8 mouse cellular contexts compared by ENCODE assay signal in genomic region chr11:102393238-102393634, GRCm38 (mm10). TPM values are rescaled to one million over a fixed set of nuclear protein-coding genes. Genes with fewer than 3 reads are reported as not detected.
A peak's percentile ranks its signal among the peaks of the same experiment; 100 is the strongest.
DNase-seq lines count a peak whose midpoint lies in the region; ATAC-seq and TF ChIP-seq lines count a peak whose summit lies in the region.

Gene Rundc3a, plus strand, starts transcription at chr11:102393403.

- H3K4me2 ChIP-seq in embryonic facial prominence, embryonic 11.5 days (ENCODE audit: low read depth, low read length) = peak within 1 kb of the TSS; percentile 95
- peak within 1 kb of the TSS; percentile 75 for H3K4me2 ChIP-seq in heart, embryonic 14.5 days (ENCODE audit: low read length)
- peak within 1 kb of the TSS; percentile 74 for H3K4me2 ChIP-seq in kidney, postnatal 0 days (ENCODE audit: low read length)
- peak within 1 kb of the TSS; percentile 77 for H3K4me2 ChIP-seq in stomach, embryonic 14.5 days (replicated peaks; ENCODE audit: low read depth, low read length)

- no peak for TF ChIP-seq POLR2A in liver, adult 2 months (IDR thresholded peaks at IDR 0.05; ENCODE audit: extremely low read depth, insufficient read depth, low read length)

- no peaks in the 10 kb centered on the region for H3K36me3 ChIP-seq in embryonic facial prominence, embryonic 11.5 days (replicated peaks; ENCODE audit: control insufficient read depth, insufficient read depth, low read depth, low read length)
- no peaks in the 10 kb centered on the region for H3K36me3 ChIP-seq in heart, embryonic 14.5 days (ENCODE audit: control insufficient read depth, insufficient read depth, low read length)
- no peaks in the 10 kb centered on the region for H3K36me3 ChIP-seq in kidney, postnatal 0 days (ENCODE audit: insufficient read depth, low read length)
- no peaks in the 10 kb centered on the region for H3K36me3 ChIP-seq in liver, adult 2 months (ENCODE audit: control insufficient read depth, insufficient read depth, low read length)
- H3K36me3 ChIP-seq in stomach, embryonic 14.5 days (ENCODE audit: control insufficient read depth, insufficient read depth, low read length) = no peaks in the 10 kb centered on the region

- peak within 1 kb of the TSS; percentile 20; the same call in 1 of the 2 replicates for H3K27ac ChIP-seq in embryonic facial prominence, embryonic 11.5 days (replicated peaks; ENCODE audit: low read depth, low read length)
- H3K27ac ChIP-seq in heart, embryonic 14.5 days (replicated peaks in 1 of 2; ENCODE audit: control insufficient read depth in 1 of 2, insufficient read depth in 1 of 2, low read depth in 2 of 2, low read length in 2 of 2) = no peak within 1 kb of the TSS
- H3K27ac ChIP-seq in kidney, postnatal 0 days = no peak within 1 kb of the TSS; the same call in 1 of the 2 replicates
- peak within 1 kb of the TSS; percentile 99 for H3K27ac ChIP-seq in liver, adult 2 months (replicated peaks; ENCODE audit: insufficient read depth, low read depth, low read length)
- H3K27ac ChIP-seq in stomach, embryonic 14.5 days (ENCODE audit: low read length) = no peak within 1 kb of the TSS

- DNase-seq in heart, adult 18-20 months = peak; percentile 45 to 51
- DNase-seq in heart, adult 8-10 months (ENCODE audit: low spot score) = no peak
- DNase-seq in embryonic facial prominence, embryonic 11.5 days (ENCODE audit: low spot score) = peak; percentile 95
- peak; percentile 86 for DNase-seq in kidney, postnatal 0 days (ENCODE audit: low spot score)
- DNase-seq in liver, adult 2 months (ENCODE audit: extremely low read depth, low read depth, low spot score) = peak; percentile 57
- peak; percentile 75 for DNase-seq in naive thymus-derived CD4-positive, alpha-beta T cell, adult 2 months (ENCODE audit: low read depth)

- peak; percentile 77 for ATAC-seq in embryonic facial prominence, embryonic 11.5 days (replicated peaks; ENCODE audit: insufficient number of reproducible peaks, low FRiP score, low TSS enrichment, low read depth)
- ATAC-seq in heart, embryonic 14.5 days (ENCODE audit: insufficient number of reproducible peaks, insufficient read depth, low FRiP score, low read depth) = peak; percentile 64
- ATAC-seq in kidney, postnatal 0 days (replicated peaks; ENCODE audit: low FRiP score, low read depth) = peak; percentile 58
- ATAC-seq in stomach, embryonic 14.5 days (ENCODE audit: insufficient number of reproducible peaks, insufficient read depth, low FRiP score, low read depth) = peak; percentile 68; the same call in 1 of the 2 replicates

- TF ChIP-seq CTCF in kidney, postnatal 0 days (IDR thresholded peaks at IDR 0.05; ENCODE audit: low read depth) = no peak
- no peak for TF ChIP-seq CTCF in liver, adult 2 months (IDR thresholded peaks at IDR 0.05; ENCODE audit: low read depth, low read length)

- peaks cover 5% of the 10 kb centered on the region; the same call in 1 of the 2 replicates for H3K27me3 ChIP-seq in embryonic facial prominence, embryonic 11.5 days (ENCODE audit: control insufficient read depth, insufficient read depth, low read length)
- peaks cover 30% of the 10 kb centered on the region for H3K27me3 ChIP-seq in heart, embryonic 14.5 days (ENCODE audit: control insufficient read depth, insufficient read depth, low read length)
- 0 out of 2 replicates have a peak, but pooled peaks cover 3% of the 10 kb centered on the region for H3K27me3 ChIP-seq in kidney, postnatal 0 days (ENCODE audit: insufficient read depth, low read length)
- no peaks in the 10 kb centered on the region for H3K27me3 ChIP-seq in liver, adult 2 months (ENCODE audit: control insufficient read depth, insufficient read depth, low read length)
- H3K27me3 ChIP-seq in stomach, embryonic 14.5 days (ENCODE audit: control insufficient read depth, insufficient read depth, low read length) = 0 out of 2 replicates have a peak, but pooled peaks cover 4% of the 10 kb centered on the region

- H3K4me1 ChIP-seq in embryonic facial prominence, embryonic 11.5 days (ENCODE audit: control insufficient read depth, insufficient read depth, low read length) = peaks cover 4% of the 10 kb centered on the region; the same call in 1 of the 2 replicates
- peaks cover 9 to 16% of the 10 kb centered on the region in 2 experiments for H3K4me1 ChIP-seq in heart, embryonic 14.5 days (ENCODE audit: control insufficient read depth in 2 of 2, insufficient read depth in 2 of 2, low read length in 2 of 2)
- H3K4me1 ChIP-seq in kidney, postnatal 0 days (replicated peaks; ENCODE audit: insufficient read depth, low read length) = peaks cover 14% of the 10 kb centered on the region
- peaks cover 5% of the 10 kb centered on the region for H3K4me1 ChIP-seq in liver, adult 2 months (ENCODE audit: control insufficient read depth, insufficient read depth, low read length)
- H3K4me1 ChIP-seq in stomach, embryonic 14.5 days (ENCODE audit: control insufficient read depth, insufficient read depth, low read length) = peaks cover 9% of the 10 kb centered on the region; the same call in 1 of the 2 replicates

- peak within 1 kb of the TSS; percentile 46 for H3K4me3 ChIP-seq in embryonic facial prominence, embryonic 11.5 days (ENCODE audit: low read depth, low read length)
- peak within 1 kb of the TSS; percentile 26 to 30 for H3K4me3 ChIP-seq in heart, embryonic 14.5 days (ENCODE audit: control insufficient read depth in 1 of 2, insufficient read depth in 1 of 2, low read depth in 1 of 2, low read length in 2 of 2)
- H3K4me3 ChIP-seq in kidney, postnatal 0 days (replicated peaks; ENCODE audit: low read depth, low read length) = peak within 1 kb of the TSS; percentile 31
- H3K4me3 ChIP-seq in liver, adult 2 months (ENCODE audit: insufficient read depth, low read depth, low read length) = peak within 1 kb of the TSS; percentile 72
- H3K4me3 ChIP-seq in stomach, embryonic 14.5 days (ENCODE audit: low read depth, low read length) = peak within 1 kb of the TSS; percentile 26

- WGBS in embryonic facial prominence, embryonic 11.5 days = 1% methylated on average over 31 of the region's 34 CpGs
- WGBS in heart, embryonic 14.5 days = under 1% methylated on average over 34 of the region's 34 CpGs
- WGBS in kidney, postnatal 0 days = 1% methylated on average over 31 of the region's 34 CpGs
- WGBS in liver, adult 2 months = 2% methylated on average over 34 of the region's 34 CpGs
- WGBS in stomach, embryonic 14.5 days = under 1% methylated on average over 34 of the region's 34 CpGs

- no peaks in the 10 kb centered on the region for H3K79me2 ChIP-seq in liver, adult 2 months (ENCODE audit: control insufficient read depth, insufficient read depth, low read length)

- peak within 1 kb of the TSS; percentile 50 for H3K9ac ChIP-seq in embryonic facial prominence, embryonic 11.5 days (replicated peaks; ENCODE audit: low read length)
- H3K9ac ChIP-seq in heart, embryonic 14.5 days (ENCODE audit: low read length) = no peak within 1 kb of the TSS
- H3K9ac ChIP-seq in kidney, postnatal 0 days (ENCODE audit: low read depth, low read length) = no peak within 1 kb of the TSS
- H3K9ac ChIP-seq in liver, adult 2 months (ENCODE audit: low read depth, low read length) = peak within 1 kb of the TSS; percentile 77
- H3K9ac ChIP-seq in stomach, embryonic 14.5 days (replicated peaks; ENCODE audit: low read depth, low read length) = no peak within 1 kb of the TSS

- H3K9me3 ChIP-seq in embryonic facial prominence, embryonic 11.5 days (replicated peaks; ENCODE audit: control insufficient read depth, low read length) = no peaks in the 10 kb centered on the region
- H3K9me3 ChIP-seq in heart, embryonic 14.5 days (ENCODE audit: control insufficient read depth, low read length) = no peaks in the 10 kb centered on the region
- H3K9me3 ChIP-seq in kidney, postnatal 0 days (replicated peaks; ENCODE audit: low read length) = no peaks in the 10 kb centered on the region
- H3K9me3 ChIP-seq in stomach, embryonic 14.5 days (ENCODE audit: control insufficient read depth, low read depth, low read length) = no peaks in the 10 kb centered on the region

RNA-seq across cellular contexts. Expression of gene Rundc3a, which starts in this region (rescaled TPM):
- total RNA-seq in heart, adult 18-20 months (2021) = under 1 TPM in 1 of 2 experiments, not detected in 1; 0.64 TPM
- under 1 TPM in 1 of 4 experiments, not detected in 3; 0.16 TPM for total RNA-seq in heart, adult 8-10 months (2022)
- 11.8 and 12.1 TPM in 2 replicates for polyA plus RNA-seq in embryonic facial prominence, embryonic 11.5 days (2014; fragmentation: Nextera tagmentation; extraction: Ambion mirVana)
- 0.81 and 1.2 TPM in 2 replicates for polyA plus RNA-seq in heart, embryonic 14.5 days (2014; fragmentation: Nextera tagmentation; extraction: Ambion mirVana)
- polyA plus RNA-seq in kidney, postnatal 0 days (2015; fragmentation: Nextera tagmentation; extraction: Ambion mirVana) = 7.0 and 9.2 TPM in 2 replicates
- 1.0 and 2.5 TPM in 2 replicates for total RNA-seq in liver, adult 2 months (2014; rRNA removed)
- 1.2 and 2.1 TPM in 2 replicates for polyA plus RNA-seq in liver, adult 2 months (2012; rRNA removed)
- polyA plus RNA-seq in stomach, embryonic 14.5 days (2014; fragmentation: Nextera tagmentation; extraction: Ambion mirVana) = 7.9 and 9.7 TPM in 2 replicates

Comparison
In these comparisons a context has a peak if more than half of its experiments do, and no peak if none do; other contexts are left out.
1. Peak in DNase-seq in heart, adult 18-20 months; RNA of the gene not detected or under 1 TPM.
2. H3K27ac ChIP-seq: peak in embryonic facial prominence, embryonic 11.5 days (single experiment) and liver, adult 2 months (single experiment); none in heart, embryonic 14.5 days (0 of 2), kidney, postnatal 0 days (single experiment) and stomach, embryonic 14.5 days (single experiment).
3. H3K9ac ChIP-seq: peak in embryonic facial prominence, embryonic 11.5 days (single experiment) and liver, adult 2 months (single experiment); none in heart, embryonic 14.5 days (single experiment), kidney, postnatal 0 days (single experiment) and stomach, embryonic 14.5 days (single experiment).
4. Peak in every context shown above with its lines, with median percentiles within 50 percentile points of each other: ATAC-seq, H3K4me2 ChIP-seq and H3K4me3 ChIP-seq.